Mouse (Mus musculus): ENCODE results near the gene Ankrd39.

The Ankrd39 gene

DNA sequence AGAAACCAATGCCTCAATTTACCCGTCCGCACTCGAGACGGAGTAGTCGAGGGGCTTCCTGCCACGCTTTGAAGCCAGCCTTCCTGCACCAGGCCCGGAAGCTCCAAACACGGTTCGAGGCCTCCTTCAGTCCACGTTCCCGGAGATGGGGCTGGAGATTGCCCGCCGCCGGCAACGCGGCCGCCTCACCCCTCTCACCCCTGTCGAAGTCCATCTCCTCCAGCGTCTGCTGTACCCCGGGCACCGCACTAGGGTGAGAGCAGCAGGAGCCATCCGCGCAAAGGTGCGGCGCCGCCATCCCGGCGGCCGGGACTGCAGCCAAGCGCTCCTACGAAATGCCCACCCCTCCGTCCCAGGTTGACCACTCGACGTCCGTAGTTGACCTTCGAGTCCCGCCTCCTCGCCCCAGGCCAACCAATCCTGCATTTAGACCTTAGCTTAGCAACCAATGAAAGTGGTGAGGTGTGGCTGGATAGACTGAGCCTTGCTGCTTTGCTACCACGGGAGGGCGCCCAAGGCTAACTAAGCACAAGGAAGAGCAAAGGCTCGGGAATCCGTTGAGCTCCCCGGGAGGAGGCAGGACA lies at the start of gene Ankrd39:
Gene Ankrd39 (minus strand): TSS at position 558 of the 584 bp plus-strand sequence.
- DNase-seq = peak; percentile 99

GRCm38 (mm10) chr1:36596114-36596513 lies 48.9 kb upstream of the Ankrd39 start:
- DNase-seq = peak; percentile 69 to 73

DNA sequence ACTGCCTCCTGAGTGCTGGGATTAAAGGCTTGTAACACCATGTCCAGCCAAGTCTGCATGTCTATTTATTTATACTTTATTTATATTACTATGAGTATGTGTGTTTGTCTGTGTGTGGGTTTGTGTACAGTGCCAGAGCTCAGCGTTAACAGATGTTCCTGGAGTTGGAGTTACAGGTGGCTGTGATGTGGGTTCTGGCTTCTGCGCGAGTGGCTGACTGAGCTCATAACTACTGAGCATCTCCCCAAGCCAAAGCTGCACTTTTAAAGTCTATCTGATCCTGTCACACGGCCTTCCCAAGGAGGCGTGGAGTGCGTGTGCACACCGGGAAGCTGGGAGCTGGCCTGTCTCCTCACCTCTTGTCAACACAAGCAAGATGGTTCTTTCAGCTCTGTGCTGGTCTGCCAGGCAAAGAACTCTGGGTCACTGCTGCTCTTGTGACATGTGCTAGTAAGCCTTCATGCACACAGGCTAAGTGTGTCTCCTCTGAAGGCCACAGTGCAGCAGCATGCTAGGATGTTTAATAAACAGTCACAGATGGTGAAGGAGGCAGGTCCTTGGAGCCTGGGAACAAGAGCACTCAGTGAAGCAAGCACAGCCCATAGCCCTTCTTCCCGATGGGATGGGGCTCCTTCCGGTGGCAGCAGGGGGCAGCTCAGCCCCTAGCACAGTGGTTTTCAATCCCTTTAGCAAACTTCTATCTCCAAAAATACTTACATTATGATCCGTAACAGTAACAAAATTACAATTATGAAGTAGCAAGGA lies 48.1 kb upstream of the Ankrd39 start:
- DNase-seq = no peak

DNA sequence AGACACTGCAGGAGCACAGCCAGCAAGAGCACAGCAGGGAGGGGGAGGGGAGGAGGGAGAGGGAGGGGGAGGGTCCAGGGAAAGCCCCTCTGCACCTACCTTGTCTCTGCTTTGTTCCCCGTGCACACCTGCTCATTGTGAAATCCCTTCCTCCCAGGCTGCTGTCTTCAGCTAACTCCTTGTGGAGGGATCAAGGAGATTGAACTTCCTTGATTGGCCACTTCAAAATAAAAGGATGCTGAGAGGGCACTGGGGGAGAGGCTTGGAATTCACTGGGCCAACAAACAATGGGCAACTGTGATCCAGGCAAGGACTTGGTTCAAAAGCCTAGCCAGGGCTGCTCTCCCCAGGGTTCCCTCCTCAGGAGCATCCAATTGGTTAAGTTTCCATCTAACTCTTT lies 45.9 kb upstream of the Ankrd39 start:
- peak in 1 of 2 experiments; percentile 51 for DNase-seq

DNA sequence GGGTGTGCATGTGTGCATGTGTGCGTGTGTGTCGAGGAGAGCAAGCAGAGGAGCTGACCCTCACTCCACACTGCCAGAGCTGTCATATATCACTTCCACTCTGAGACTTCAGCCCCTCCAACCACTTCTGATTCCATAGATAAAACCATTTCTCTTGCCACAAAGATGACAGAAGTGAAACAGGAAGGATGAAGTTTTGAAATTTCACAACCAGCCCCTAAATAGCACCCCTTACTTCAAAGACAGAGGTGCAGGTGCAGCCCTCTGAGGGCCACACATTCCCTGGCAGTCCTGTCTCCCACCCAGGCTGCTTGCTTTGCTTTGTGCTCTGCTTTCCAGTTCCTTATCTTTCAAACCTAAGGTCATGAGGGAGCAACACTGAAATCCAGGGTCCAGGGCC lies 44.2 kb upstream of the Ankrd39 start:
- no peak for DNase-seq

GRCm38 (mm10) chr1:36590664-36591063 lies 43.4 kb upstream of the Ankrd39 start:
- no peak for DNase-seq

DNA sequence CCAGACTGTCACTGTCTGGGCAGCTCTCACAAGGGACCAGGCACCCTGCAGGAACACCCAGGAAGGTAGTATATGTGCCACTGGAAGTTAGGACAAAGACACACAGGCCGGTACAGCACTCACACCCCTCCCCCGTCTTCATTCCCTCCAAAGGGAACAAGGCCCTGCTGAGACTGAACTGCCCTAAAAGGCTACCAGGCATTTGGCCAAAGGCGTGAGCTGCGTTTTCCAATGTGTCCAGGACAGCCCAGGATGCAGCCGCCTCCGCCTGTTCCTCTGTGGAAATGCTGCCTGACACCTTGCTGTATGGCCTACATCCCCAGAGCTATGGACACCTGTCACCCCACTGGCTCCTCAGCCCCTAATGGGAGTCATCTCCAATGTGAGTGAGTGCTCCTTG lies 42.2 kb upstream of the Ankrd39 start:
- peak in 1 of 2 experiments; percentile 69 for DNase-seq

- no peak for DNase-seq
These were observed 41.5 kb upstream of the Ankrd39 start for GRCm38 (mm10) chr1:36588476-36589450.

- DNase-seq = no peak
These were observed 40.6 kb upstream of the Ankrd39 start for GRCm38 (mm10) chr1:36587860-36588259.

DNA sequence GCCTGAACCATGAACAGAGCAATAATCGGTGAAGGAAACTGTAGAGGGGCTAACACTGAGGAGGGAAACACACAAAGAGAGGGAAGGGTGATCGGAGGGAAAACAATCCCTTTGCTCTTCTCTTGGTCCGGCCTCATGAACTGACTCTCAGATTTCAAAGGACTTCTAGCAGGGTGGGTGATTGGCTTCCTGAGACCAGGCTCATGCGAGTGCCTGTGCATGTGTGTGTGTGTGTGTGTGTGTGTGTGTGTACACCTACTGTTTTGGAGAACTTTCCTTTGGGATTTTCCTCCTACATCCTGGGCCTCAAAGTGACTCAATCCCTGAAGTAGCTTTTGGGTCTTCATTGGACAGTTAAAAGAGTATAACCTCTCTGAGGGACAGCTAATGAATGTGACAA lies 39.0 kb upstream of the Ankrd39 start:
- no peak for DNase-seq

- DNase-seq = no peak
These were observed 36.3 kb upstream of the Ankrd39 start for GRCm38 (mm10) chr1:36583408-36584116.

DNA sequence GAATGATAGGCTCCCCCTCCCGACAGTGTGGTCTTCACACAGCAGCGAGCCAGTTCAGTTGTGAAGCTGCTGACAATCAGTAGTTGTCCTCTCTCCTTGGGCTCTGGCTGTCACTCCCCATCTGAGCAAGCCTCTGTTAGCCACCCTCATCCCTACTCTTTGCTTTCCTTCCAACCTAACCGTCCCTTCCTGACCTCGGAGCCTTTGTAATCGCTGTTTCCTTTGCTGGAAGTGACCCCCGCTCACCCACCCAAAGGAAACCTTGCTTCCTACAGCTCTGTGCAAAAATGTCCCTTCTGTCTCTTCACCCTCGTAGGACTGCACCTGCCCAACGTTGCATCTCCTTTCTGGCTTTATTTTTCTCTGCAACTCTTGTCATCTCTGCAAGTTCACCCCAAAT lies 35.0 kb upstream of the Ankrd39 start:
- no peak for DNase-seq

DNA sequence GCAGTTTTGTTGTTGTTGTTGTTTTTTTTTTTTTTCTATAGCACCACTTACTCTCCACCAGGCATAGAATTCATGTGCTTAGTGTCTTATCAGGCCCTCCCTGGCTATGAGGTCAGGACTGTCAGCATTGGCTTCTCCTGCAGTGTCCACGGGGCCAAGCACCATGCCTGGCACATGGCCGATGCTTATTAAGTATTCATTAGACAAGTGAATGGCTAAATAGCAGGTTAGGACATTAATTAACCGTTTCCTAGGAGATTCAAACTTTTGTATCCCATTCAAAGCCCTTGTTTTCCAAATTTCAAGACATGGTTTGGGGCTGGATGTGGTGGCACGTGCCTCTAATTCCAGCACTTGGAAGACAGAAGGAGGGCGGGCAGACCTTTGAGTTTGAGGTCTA lies 34.0 kb upstream of the Ankrd39 start:
- DNase-seq = no peak

DNA sequence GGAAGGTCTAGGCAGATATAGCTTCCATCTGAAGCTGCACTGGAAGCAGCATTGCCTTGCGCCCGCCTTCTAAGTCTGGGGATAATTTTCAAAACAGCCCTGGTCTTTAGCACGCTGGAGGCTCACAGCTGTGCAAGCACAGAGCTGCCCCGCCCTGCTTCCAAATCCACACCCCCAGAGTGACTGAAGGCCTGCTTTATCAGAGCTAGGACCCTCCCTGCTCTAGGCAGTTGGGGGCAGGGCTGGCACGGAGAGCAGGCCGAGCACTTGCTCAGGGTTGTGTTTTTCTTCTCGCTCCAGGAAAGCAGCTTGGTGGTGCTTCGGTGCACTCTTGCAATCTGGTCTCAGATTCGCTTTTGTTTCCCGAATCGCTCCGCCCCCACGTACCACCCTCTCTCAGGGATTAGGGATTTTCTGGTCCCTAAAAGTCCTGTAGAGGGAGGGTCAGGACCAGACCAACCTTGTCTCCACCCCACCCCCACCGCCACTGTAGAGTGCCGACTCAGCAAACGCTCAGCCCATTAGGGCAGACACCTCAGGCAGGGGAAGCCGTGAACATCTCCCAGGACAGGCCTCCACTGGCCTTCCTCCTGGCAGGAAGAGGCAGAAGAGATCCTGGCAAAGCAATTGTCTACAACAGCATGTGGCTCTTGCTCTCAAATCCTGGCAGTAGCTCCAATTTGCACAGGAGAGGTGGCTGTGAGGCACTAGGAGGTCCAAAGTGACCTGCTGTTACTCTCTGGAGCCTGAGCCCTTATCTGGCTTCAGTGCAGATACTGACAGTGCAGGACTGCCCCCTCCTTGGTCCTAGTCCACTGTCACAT lies 33.4 kb upstream of the Ankrd39 start:
- peak; percentile 66 to 67 for DNase-seq

GRCm38 (mm10) chr1:36579974-36580383 lies 32.7 kb upstream of the Ankrd39 start:
- no peak for DNase-seq

DNA sequence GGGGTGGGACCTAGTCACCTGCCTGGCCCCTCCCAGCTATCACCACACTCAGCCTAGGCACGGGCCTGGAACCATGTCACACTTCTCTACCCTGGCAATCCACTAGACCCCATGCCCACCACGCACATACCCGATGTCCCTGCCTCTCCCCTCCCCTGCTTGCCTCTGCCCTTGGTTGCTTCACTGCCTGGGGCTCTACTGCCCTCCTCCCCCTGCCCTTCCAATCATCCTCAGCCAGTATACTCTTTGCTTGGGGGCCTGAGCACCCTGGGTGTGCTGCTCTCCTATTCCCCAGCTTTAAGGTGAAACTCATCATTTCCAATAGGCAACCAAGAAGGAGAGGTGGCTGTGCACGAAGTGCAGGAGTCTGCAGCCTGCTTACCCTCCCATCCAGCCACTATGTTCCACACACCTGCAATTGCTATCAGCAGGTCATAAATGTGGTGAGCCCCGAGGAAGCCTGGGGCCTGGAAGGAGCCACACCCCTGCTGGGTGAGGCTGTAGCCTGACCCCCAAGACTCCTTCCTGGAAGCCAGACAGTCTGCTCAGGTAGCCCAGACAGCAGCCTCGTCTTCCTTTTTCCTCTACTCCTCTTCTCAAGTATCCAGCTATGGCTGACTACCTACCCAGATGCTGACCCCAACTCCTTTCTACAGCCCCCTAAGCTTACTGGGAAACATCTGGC lies 29.9 kb upstream of the Ankrd39 start:
- DNase-seq = no peak

DNA sequence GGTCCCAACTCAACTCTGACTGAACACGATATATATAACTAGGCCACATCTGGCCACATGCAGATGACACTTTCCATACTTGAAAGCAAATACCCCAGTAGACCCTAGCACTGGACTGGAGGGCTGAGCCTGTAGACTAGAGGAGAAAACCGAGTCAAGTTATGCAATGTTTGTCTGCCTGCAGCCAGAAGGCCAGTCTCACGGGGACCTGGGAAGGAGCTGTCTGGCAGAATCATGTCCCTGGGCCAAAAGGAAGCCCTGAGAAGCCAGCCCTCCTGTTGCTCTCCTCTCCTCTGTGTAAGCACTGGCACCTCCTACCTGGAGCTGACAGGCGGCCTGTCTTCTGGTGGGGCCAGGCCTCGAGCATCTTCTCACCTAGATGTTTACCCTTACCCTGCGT lies 28.1 kb upstream of the Ankrd39 start:
- DNase-seq = no peak

DNA sequence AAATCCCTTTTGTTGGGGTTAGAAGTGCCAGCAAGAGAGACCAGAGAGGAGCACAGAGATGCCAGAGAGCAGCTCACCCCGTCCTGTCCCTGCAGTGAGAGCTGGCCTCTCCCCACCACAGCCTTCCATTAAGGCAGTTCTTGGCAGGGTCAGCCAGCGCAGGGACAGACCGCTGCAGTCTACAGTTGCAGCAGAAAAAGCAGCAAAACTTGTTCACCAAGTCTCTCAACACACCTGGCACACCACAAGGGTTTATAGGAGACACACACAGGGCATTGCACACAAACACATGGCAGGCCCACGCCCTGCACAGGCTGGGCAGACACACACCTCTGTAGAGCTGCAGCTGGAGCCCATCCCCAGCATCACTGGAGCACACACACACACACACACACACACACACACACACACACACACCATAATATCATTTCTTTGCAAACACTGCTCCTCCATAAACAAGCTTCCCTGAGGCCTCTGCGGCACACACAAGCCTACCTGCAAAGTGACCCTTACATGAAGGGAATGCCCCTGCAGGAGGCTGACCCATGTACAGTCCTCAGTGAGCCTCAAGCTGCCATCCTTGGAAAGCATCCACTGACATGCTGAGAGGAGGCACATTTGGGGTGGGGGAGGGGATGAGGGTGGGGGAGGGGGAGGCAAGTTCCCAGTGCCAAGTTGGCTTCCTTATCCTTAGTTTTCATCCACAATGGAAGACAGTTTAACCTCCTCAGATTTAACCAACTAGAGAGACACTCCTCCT lies 27.1 kb upstream of the Ankrd39 start:
- DNase-seq = peak; percentile 55 to 64

GRCm38 (mm10) chr1:36573524-36573923 lies 26.3 kb upstream of the Ankrd39 start:
- peak in 1 of 2 experiments; percentile 61 for DNase-seq

DNA sequence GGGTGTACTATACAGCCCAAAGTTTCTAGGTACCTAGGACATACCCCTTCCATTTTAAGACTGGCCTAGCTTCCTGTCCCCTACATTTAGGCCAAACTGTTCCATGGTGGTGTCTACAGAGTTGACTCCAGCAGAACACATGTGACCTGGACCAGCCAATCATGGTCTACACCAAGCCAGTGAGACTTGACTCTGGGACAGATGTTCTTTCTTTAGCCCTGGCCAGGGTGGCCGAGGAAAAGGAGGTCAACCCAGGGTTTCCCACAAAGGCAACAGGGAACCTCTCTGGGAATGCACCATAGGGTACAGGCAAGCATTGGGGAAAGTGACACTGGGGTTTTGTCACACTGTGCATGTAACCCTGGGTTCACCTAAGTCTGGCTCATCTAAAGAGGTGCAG lies 25.5 kb upstream of the Ankrd39 start:
- DNase-seq = peak in 1 of 2 experiments; percentile 42

Data from lung, adult 18-20 months (tissue).